Mouse (Mus musculus) E14TG2a.4 (cell line): Measurements from ENCODE around the gene Cwf19l1.
A peak's percentile ranks its signal among the peaks of the same experiment; 100 is the strongest.
"Not testable (repeated sequence)": the region's sequence is repeated elsewhere in the genome, so short reads cannot be mapped to it uniquely, and the experiment has no call there.

ENCODE experiments used
- H3K27me3 ChIP-seq: 2 replicates; pipeline ENCODE4 v1.6.1; 2014; ENCODE audit warnings: low read length, control low read depth; ENCODE audit not compliant: insufficient read depth
- H3K36me3 ChIP-seq: 2 replicates; pipeline ENCODE4 v1.6.1; 2014; ENCODE audit warnings: low read length, control low read depth; ENCODE audit not compliant: insufficient read depth
- H3K4me1 ChIP-seq: replicated peaks from 2 replicates; pipeline ENCODE4 v1.6.1; 2014; ENCODE audit warnings: low read depth, low read length, control low read depth
- H3K4me3 ChIP-seq: replicated peaks from 2 replicates; pipeline ENCODE4 v1.5.1; 2014; ENCODE audit warnings: mild to moderate bottlenecking, low read length
- H3K9me3 ChIP-seq: 2 replicates; pipeline ENCODE4 v1.6.1; 2014; ENCODE audit warnings: low read length, control low read depth
- CTCF ChIP-seq: conservative IDR thresholded peaks from 2 replicates; pipeline ENCODE4 v1.5.1; 2014; ENCODE audit warnings: low read length
- NANOG ChIP-seq: IDR thresholded peaks from 2 replicates; pipeline ENCODE4 v1.6.1; 2014; ENCODE audit warnings: borderline replicate concordance, low read length, mixed read lengths
- POU5F1 ChIP-seq: IDR thresholded peaks from 2 replicates; pipeline ENCODE4 v1.6.1; 2014; ENCODE audit warnings: low read length, borderline replicate concordance

The Cwf19l1 gene

DNA sequence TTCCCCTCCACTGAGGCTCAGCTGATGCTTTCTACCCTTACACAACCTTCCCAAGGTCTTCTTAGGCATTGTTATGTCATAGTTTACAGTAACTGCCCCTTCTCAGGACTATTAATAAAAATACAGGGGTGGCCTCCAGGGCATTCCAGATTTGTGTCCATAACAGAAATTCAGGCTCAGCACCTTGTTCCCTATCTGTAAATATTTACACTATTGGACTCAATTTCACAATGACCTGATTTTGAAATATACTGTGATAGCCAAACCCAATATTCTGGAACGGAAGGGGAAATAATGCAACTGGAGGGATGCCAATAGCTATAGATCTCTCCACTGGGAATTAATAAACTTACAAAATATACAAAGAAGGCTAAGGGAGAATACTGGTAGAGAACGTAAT, 7.1 kb downstream of the Cwf19l1 start:
- H3K27me3 ChIP-seq, result no peaks in the 10 kb centered on the region
- peaks cover 91% of the 10 kb centered on the region for H3K36me3 ChIP-seq
- H3K9me3 ChIP-seq, result no peaks in the 10 kb centered on the region
- H3K4me1 ChIP-seq, result no peaks in the 10 kb centered on the region
- TF ChIP-seq CTCF (no peak), POU5F1 (no peak), NANOG (no peak)
- H3K4me3 ChIP-seq, result no peak overlapping the region

DNA sequence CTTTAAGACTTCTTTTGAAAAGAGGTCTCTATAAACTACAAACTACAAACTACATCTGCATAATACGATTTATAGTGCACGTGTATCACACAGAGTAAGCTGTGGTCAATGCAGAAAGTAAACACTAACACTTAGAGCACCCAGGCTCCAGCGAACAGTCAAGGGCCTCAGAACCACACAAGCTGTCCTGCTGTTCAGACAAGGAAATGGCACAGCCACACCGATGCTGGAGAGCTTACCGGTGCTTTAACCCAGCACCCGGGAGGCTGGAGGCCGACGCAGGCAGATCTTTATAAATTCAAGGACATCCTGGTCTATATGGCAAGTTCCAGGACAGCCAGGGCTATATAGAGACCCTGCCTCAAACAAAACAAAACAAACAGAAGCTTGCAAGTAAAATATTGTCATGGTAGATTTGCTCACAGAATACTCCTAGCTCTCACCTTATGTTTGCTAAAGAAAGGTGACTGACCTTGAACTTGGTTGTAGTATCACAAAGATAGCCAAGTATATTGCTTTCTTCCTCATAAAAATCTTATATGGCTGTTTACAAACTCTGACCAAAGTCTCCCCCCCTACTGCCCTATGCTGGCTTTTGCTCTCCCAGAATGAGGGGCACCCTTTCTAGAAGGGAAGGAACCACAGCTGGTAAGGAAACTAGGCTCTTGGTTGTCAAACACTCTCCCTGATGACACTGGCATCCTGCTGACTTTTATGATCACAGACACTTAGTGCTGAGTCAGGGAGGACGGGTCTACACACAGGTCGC, 7.8 kb downstream of the Cwf19l1 start:
- H3K27me3 ChIP-seq, result no peaks in the 10 kb centered on the region
- H3K4me1 ChIP-seq, result no peaks in the 10 kb centered on the region
- H3K9me3 ChIP-seq, result no peaks in the 10 kb centered on the region
- H3K36me3 ChIP-seq, result peaks cover 93% of the 10 kb centered on the region
- no peak for TF ChIP-seq NANOG
- TF ChIP-seq POU5F1, result no peak
- no peak for TF ChIP-seq CTCF
- H3K4me3 ChIP-seq, result no peak overlapping the region

DNA sequence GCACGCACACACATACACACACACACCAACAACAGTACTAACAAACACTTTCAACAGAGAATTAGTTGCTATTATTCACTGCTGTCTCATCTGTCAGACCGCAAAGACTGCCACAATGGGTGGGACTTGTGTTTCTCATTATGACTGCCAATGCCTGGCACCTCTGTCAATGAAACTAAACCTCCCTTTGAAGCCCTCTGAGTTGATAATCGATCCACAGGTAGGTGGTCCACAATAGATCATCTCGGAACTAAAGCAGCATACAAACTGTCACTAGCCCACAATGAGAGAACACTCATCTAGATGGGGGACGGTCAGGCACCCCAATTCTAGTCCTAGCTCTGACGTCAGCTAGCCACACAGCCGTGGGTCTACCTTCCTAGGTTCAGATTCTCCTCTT, 14.5 kb downstream of the Cwf19l1 start:
- no peak overlapping the region for H3K4me3 ChIP-seq
- no peaks in the 10 kb centered on the region for H3K27me3 ChIP-seq
- peaks cover 3% of the 10 kb centered on the region for H3K4me1 ChIP-seq
- peaks cover 95% of the 10 kb centered on the region for H3K36me3 ChIP-seq
- TF ChIP-seq CTCF, result no peak
- TF ChIP-seq NANOG, result no peak
- TF ChIP-seq POU5F1, result no peak
- H3K9me3 ChIP-seq, result no peaks in the 10 kb centered on the region

DNA sequence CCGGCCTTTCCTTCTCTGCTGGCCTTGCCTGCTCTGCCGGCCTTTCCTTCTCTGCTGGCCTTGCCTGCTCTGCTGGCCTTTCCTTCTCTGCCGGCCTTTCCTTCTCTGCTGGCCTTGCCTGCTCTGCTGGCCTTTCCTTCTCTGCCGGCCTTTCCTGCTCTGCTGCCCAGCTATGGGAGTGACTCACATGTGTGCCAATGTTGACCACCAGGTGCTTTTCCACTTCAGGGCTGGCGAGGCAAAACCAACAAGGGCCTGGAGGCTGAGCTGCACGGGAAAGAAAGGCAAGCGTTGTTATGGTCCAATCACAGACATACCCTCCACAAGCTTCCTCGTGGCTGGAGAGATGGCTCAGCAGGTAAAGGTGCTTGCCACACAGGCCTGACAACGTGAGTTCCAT, 15.0 kb downstream of the Cwf19l1 start:
- not testable (repeated sequence) for H3K27me3 ChIP-seq, H3K4me1 ChIP-seq, H3K9me3 ChIP-seq, H3K4me3 ChIP-seq
- H3K36me3 ChIP-seq, result peaks cover 95% of the 10 kb centered on the region

DNA sequence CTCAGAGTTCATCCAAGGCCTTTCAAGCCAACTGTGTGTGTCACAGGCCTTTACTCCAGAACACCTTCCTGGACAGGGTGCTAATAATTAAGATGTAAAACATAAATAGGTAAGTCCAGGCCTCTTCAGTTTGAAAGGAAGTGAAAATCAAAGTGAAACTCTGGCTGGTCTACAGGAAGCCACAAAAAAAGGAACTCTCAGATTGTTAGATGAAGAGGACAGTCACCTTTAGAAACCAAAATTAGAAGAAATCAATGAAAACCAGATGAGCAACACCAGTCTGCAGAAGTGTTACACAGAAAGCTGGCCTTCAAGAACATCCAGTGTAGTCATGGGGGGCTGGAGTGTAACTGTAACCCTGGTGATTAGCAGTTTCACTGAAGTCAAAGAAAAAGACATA, 17.9 kb downstream of the Cwf19l1 start:
- H3K4me3 ChIP-seq, result no peak overlapping the region
- TF ChIP-seq NANOG (no peak), CTCF (no peak), POU5F1 (no peak)
- H3K9me3 ChIP-seq, result no peaks in the 10 kb centered on the region

DNA sequence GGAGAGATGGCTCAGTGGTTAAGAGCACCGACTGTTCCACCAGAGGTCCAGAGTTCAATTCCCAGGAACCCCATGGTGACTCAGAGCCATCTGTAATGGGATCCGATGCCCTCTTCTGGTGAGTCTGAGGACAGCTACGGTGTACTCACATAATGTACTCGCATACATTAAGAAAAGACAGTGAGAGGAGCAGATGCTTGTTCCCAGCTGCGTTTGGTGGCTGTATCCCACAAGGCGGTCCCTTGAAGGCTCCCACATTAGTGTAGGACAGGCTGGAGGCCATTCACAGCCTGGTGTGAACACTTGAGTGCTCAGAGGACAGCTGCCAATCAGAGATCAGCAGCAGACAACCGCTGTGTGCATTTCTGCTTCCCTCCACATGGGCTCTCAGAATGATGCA, 24.0 kb downstream of the Cwf19l1 start:
- Histone ChIP-seq H3K4me3 (no peak overlapping the region), H3K9me3 (no peaks in the 10 kb centered on the region), H3K36me3 (peaks cover 82% of the 10 kb centered on the region), H3K27me3 (no peaks in the 10 kb centered on the region), H3K4me1 (peaks cover 23% of the 10 kb centered on the region)
- TF ChIP-seq CTCF (peak; percentile 29), POU5F1 (no peak)

More for the DNA sequence above, 17.9 kb downstream of the Cwf19l1 start:
- Histone ChIP-seq H3K36me3 (peaks cover 97% of the 10 kb centered on the region), H3K4me1 (peaks cover 6% of the 10 kb centered on the region), H3K27me3 (no peaks in the 10 kb centered on the region)

DNA sequence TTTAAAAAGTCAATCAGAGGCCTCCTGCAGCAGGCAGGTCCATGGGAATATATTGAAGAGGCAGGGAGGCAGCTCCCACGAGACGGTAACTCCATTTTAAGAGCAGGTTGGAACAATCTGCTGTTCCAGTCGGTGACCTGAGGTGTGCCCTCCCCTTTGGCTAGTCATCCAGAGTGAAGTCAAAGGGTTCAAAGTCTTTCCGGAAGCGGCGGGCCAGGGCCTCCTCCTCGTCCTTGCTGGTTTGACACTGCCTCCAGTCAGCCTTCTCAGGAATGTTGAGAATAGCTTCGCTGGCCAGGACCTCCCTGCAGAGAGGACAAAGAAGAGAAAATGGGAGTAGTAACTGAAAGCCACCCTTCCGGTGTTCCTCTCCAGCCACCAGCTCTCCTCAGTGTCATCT, 25.3 kb downstream of the Cwf19l1 start:
- H3K9me3 ChIP-seq, result no peaks in the 10 kb centered on the region
- H3K4me1 ChIP-seq, result peaks cover 29% of the 10 kb centered on the region
- H3K4me3 ChIP-seq, result no peak overlapping the region
- TF ChIP-seq POU5F1 (no peak), CTCF (no peak), NANOG (no peak)
- no peaks in the 10 kb centered on the region for H3K27me3 ChIP-seq
- H3K36me3 ChIP-seq, result peaks cover 69% of the 10 kb centered on the region

DNA sequence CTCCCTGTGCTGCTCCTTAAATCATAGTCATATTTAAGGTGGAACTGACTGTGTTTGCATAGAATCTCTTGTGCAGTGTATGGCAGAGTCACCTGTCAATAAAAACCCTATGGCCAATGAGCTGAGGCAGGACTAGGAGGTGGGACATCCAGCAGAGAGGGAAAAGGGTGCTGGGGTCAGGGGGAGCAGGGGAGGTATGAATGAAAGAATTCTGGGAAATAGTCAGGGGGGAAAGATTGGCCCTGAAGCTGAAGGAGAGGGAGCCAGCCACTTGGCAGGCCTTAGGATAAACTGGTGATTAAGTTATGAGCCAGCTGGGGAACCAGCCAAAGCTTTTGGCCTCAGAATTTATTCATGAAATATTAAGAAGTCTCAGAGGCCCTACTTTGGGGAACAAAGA, 26.7 kb downstream of the Cwf19l1 start:
- Histone ChIP-seq H3K9me3 (no peaks in the 10 kb centered on the region), H3K27me3 (no peaks in the 10 kb centered on the region), H3K4me3 (no peak overlapping the region), H3K4me1 (peaks cover 30% of the 10 kb centered on the region), H3K36me3 (peaks cover 55% of the 10 kb centered on the region)
- TF ChIP-seq POU5F1 (no peak), NANOG (no peak), CTCF (no peak)
